Mouse (Mus musculus) CD4-positive naive resting alpha-beta T cell, adult 57 days (primary cell): Measurements from ENCODE around the gene Krtap6-2. TPM values are rescaled to one million over a fixed set of nuclear protein-coding genes. Genes with fewer than 3 reads are reported as not detected.

Experiments used
- total RNA-seq: library from RNA; stranded (reverse); gene quantifications from one replicate; pipeline ENCODE4 v1.2.4, GENCODE M21; 2023

Krtap6-2 gene
- total RNA-seq: not detected

DNA sequence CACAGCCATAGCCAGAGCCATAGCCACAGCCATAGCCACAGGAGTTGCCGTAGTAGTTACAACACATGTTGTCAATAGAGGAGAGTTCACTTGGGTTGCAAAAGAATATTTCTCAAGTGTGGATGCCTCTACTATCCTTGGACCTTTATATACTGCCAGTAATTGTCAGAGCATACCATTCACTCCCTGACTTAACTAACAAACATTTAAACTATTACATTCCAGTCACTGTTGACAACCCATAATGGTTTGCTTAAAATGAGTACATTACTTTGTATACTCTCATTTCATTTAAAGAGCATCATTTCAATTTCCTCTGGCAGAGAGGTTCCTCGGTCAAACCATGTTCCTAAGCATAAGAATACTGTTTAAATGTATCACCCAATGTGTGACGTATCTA is at the start of gene Krtap6-2:
Gene Krtap6-2 (minus strand): TSS at position 101 of the 400 bp plus-strand sequence.

GRCm38 (mm10) chr16:89403768-89404167 is 16.1 kb downstream of the Krtap6-2 start, which contains the start of gene Krtap21-1:
Gene Krtap21-1 (minus strand): TSS chr16:89403868.

Other genes starting within 250 kb of the Krtap6-2 start
- gene 1110057P08Rik, start 245.4 kb downstream of the Krtap6-2 start, total RNA-seq: not detected
- not detected for gene Krtap20-2, start 214.2 kb downstream of the Krtap6-2 start, total RNA-seq
- gene Krtap21-1, start 16.2 kb downstream of the Krtap6-2 start, total RNA-seq: not detected
- gene Krtap8-1, start 67.8 kb upstream of the Krtap6-2 start, total RNA-seq: not detected
- not detected for gene Krtap7-1, start 88.2 kb upstream of the Krtap6-2 start, total RNA-seq
- not detected for gene Krtap11-1, start 151.1 kb upstream of the Krtap6-2 start, total RNA-seq